Mouse (Mus musculus) forebrain, embryonic 10.5 days (tissue): ENCODE measurements around the gene Fam45a. TPM values are rescaled to one million over a fixed set of nuclear protein-coding genes. Genes with fewer than 3 reads are reported as not detected.
A peak's percentile ranks its signal among the peaks of the same experiment; 100 is the strongest.
"Not testable (repeated sequence)": the region's sequence is repeated elsewhere in the genome, so short reads cannot be mapped to it uniquely, and the experiment has no call there.

ENCODE experiments used
- DNase-seq: peaks from one replicate; pipeline ENCODE4 v3.0.0-alpha.2; 2017; ENCODE audit warnings: low spot score; ENCODE audit errors: extremely low spot score
- H3K27ac ChIP-seq: fragments of 300-500 bp; sonication (generic); 2 replicates; pipeline ENCODE4 v1.5.1; 2016; ENCODE audit warnings: mild to moderate bottlenecking
- H3K27me3 ChIP-seq: fragments of 300-500 bp; sonication (generic); 2 replicates; pipeline ENCODE4 v1.6.1; 2016; ENCODE audit warnings: mild to moderate bottlenecking; ENCODE audit not compliant: poor library complexity, severe bottlenecking
- H3K36me3 ChIP-seq: fragments of 300-500 bp; sonication (generic); replicated peaks from 2 replicates; pipeline ENCODE4 v1.6.1; 2016; ENCODE audit warnings: mild to moderate bottlenecking, moderate library complexity
- H3K4me1 ChIP-seq: fragments of 300-500 bp; sonication (generic); 2 replicates; pipeline ENCODE4 v1.6.1; 2016
- H3K4me3 ChIP-seq: fragments of 300-500 bp; sonication (generic); 2 replicates; pipeline ENCODE4 v1.5.1; 2016; ENCODE audit warnings: mild to moderate bottlenecking, moderate library complexity
- H3K9me3 ChIP-seq: fragments of 300-500 bp; sonication (generic); 2 replicates; pipeline ENCODE4 v1.6.1; 2016; ENCODE audit warnings: mild to moderate bottlenecking, moderate library complexity
- whole genome bisulfite sequencing: fragments of 180-500 bp; shearing (Covaris S2); methylation state at CpG from one replicate; pipeline ENCODE4 v1.1.7; 2016; 5-methylcytosine and 5-hydroxymethylcytosine counted together
- polyA plus RNA-seq: library from polyadenylated mRNA; unstranded; fragments of >200 nt; fragmentation: Nextera tagmentation; extraction: Ambion mirVana; gene quantifications from 2 replicates; pipeline ENCODE4 v1.2.1, GENCODE M21; 2016

Fam45a gene
- polyA plus RNA-seq, 1 experiment from 2014 or later = 26.2 TPM

DNA sequence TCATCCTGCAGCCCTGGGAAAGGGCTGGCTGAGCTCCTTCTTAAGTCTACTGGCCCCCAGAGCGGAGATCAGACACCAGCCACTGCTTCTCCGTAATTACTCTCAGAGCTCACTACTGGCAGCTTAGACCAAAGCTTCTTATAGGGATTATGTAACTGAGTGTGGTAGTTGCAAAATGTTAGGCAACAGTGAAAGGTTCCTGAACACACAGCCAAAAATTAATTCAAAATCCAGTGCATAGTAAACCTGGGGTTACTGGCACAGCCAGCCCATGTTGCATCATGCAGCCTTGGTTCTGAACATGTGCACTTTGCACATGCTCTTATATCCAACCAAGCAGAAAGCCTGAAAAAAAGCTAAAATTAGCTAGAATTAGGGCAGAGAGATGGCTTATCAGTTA, 16.1 kb upstream of the Fam45a start:
- Histone ChIP-seq H3K27me3 (no peaks in the 10 kb centered on the region), H3K4me1 (peaks cover 6% of the 10 kb centered on the region), H3K4me3 (no peak overlapping the region), H3K36me3 (no peaks in the 10 kb centered on the region), H3K27ac (no peak overlapping the region), H3K9me3 (no peaks in the 10 kb centered on the region)
- 72% methylated on average over 2 of the region's 2 CpGs for WGBS
- no peak for DNase-seq

DNA sequence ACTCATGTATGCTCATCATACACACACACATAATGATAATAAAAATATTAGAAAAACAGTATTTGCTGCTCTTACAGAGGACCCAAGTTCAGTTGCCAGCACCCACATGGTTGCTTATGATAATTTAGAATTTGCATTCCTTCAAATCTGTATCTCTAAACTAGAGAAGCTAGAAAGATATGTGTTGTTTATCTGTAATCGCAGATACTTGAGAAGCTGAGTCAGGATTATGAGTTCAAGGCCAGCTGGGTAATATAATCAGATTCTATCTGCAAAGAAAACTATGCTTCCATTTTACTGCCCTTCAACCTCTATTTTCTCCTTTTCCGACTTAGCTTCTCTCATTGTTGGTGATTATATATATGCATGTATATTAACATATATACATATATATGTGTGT, 14.0 kb upstream of the Fam45a start:
- 90% methylated on average over 2 of the region's 2 CpGs for WGBS
- DNase-seq = no peak
- Histone ChIP-seq H3K4me1 (no peaks in the 10 kb centered on the region), H3K4me3 (no peak overlapping the region), H3K9me3 (no peaks in the 10 kb centered on the region), H3K27me3 (no peaks in the 10 kb centered on the region), H3K36me3 (no peaks in the 10 kb centered on the region), H3K27ac (no peak overlapping the region)

DNA sequence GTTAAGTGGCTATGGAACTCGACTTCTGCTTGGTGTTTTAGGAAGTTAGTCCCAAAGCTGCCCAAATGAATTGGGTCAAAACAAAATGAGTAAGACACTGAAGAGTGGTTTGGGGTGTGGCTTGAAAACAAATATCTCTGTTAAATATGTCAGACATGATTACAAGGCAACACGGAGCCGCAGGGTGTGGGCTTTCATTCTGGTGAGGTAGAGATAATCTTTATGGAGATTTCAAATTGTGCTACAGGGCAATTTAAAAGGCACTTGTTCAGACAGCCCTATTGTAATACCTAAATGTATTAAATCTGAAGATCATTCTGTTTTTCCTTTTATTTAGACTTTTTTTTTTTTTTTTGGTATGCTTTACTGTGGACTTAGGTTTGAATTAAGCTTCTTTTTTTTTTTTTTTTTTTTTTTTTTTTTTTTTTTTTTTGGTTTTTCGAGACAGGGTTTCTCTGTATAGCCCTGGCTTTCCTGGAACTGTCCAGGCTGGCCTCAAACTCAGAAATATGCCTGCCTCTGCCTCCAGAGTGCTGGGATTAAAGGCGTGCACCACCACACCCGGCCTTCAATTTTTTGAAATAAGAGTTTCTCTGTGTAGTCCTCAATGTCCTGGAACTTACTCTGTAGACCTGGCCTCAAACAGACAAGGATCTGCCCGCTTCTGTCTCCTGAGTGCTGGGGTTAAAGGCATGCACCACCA, 11.4 kb upstream of the Fam45a start:
- Histone ChIP-seq H3K4me3 (no peak overlapping the region), H3K27ac (no peak overlapping the region), H3K36me3 (no peaks in the 10 kb centered on the region), H3K27me3 (no peaks in the 10 kb centered on the region), H3K4me1 (no peaks in the 10 kb centered on the region), H3K9me3 (no peaks in the 10 kb centered on the region)
- WGBS = 83% methylated on average over 7 of the region's 7 CpGs
- DNase-seq = no peak

DNA sequence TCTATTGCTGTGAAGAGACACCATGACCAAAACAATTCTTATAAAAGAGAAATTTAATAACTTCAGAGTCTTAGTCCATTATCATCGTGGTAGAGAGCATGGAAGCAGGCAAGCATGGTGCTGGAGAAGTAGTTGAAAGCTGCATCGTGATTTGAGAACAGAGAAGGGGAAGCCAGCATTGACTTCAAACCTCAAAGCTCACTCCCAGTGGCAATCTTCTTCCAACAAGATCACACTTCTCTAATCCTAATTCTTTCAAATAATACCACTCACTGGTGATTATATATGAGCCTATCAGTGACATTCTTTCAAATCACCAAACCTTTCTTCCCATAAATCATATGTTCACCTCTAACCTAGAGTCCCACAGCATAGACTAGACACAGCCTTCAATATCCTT, 6.5 kb upstream of the Fam45a start:
- no peak overlapping the region for H3K27ac ChIP-seq
- DNase-seq = no peak
- no peaks in the 10 kb centered on the region for H3K36me3 ChIP-seq
- H3K4me3 ChIP-seq = no peak overlapping the region
- no peaks in the 10 kb centered on the region for H3K4me1 ChIP-seq
- 73% methylated on average over 2 of the region's 2 CpGs for WGBS
- H3K27me3 ChIP-seq = no peaks in the 10 kb centered on the region
- H3K9me3 ChIP-seq = no peaks in the 10 kb centered on the region

DNA sequence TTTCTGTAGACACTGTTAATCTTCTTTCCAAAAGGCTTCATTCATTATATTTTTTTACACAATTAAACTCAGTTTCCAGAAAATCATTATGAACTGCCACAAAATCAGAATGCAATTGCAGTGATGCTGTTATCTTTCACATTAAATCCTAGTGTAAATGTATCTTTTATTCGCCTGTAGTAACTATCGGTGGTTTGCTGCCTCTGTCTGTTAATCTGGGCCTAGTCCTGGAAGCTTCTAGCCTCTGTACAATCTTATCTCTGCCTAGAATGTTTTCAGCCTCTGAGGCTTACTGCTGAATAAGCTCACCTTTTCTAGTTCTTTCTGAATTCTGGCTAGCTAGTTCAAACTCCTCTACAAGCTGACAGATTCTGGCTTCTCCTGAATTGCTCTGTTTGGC, 1.5 kb upstream of the Fam45a start:
- Histone ChIP-seq H3K4me3 (no peak overlapping the region), H3K9me3 (no peaks in the 10 kb centered on the region), H3K4me1 (peaks cover 17% of the 10 kb centered on the region), H3K36me3 (peaks cover 5% of the 10 kb centered on the region), H3K27ac (no peak overlapping the region), H3K27me3 (no peaks in the 10 kb centered on the region)
- DNase-seq = no peak
- WGBS = 86% methylated on average over 2 of the region's 2 CpGs

DNA sequence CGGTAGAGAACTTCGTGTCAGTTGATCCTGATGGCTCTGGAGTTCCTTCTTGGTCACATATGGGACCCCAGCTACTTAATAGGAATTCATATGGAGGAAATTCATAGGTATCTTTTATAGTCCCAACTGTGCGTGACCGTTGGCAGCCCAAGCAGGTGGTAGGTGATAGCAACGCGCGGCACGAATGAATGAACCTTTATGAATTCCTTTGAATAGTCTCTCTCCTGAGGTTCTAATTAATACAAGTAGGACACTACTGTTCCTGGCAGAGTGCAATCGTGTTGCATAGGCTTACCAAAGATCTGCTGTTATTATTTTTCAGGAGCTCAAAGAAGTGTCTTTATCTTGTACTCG, 628 bp downstream of the Fam45a start:
- Histone ChIP-seq H3K4me3 (peak overlapping the region; percentile 88), H3K27me3 (no peaks in the 10 kb centered on the region), H3K36me3 (peaks cover 23% of the 10 kb centered on the region), H3K27ac (peak overlapping the region; percentile 92), H3K4me1 (peaks cover 17% of the 10 kb centered on the region), H3K9me3 (no peaks in the 10 kb centered on the region)
- no peak for DNase-seq
- 22% methylated on average over 10 of the region's 10 CpGs for WGBS

DNA sequence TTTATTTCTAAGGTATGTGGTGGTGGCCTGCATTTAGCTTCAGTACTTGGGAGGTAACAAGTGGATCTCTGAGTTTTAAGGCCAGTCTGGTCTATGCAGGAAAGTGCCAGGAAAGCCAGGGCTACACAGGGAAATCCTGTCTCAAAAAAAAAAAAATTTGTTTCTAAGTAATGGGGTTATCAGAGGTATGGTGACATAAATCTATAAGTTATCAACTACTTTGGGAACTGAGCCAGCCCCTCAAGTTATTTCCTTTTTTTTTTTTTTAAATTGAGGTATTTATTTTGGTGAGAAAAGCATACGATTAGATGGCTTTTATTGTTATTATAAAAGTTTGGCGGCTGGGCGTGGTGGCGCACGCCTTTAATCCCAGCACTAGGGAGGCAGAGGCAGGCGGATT, 1.7 kb downstream of the Fam45a start:
- DNase-seq = no peak
- H3K27me3 ChIP-seq = no peaks in the 10 kb centered on the region
- H3K9me3 ChIP-seq = no peaks in the 10 kb centered on the region
- H3K36me3 ChIP-seq = peaks cover 31% of the 10 kb centered on the region
- no peak overlapping the region for H3K27ac ChIP-seq
- peaks cover 17% of the 10 kb centered on the region for H3K4me1 ChIP-seq
- WGBS = 98% methylated on average over 6 of the region's 6 CpGs
- no peak overlapping the region for H3K4me3 ChIP-seq

DNA sequence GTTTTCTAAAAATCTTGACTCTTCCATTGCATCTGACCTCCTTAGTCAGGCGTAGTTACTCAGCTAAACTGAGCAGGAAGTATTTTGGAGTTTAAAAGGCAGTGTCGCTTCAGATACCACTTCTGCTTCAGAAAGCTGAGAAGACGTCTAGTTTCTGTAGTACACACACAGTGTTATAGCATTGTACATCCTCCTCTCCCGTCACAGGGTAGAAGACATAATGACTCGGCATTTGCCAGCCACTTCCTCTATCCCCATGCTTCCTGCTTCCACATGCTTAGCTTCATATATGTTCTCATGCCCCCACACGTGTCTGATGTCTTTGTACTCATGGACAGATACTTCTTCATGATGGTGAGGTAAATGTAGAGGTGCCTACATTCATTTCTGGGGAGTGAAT, 7.3 kb downstream of the Fam45a start:
- H3K27ac ChIP-seq = no peak overlapping the region
- no peak for DNase-seq
- H3K36me3 ChIP-seq = peaks cover 87% of the 10 kb centered on the region
- no peaks in the 10 kb centered on the region for H3K9me3 ChIP-seq
- 93% methylated on average over 6 of the region's 6 CpGs for WGBS
- H3K27me3 ChIP-seq = no peaks in the 10 kb centered on the region
- no peaks in the 10 kb centered on the region for H3K4me1 ChIP-seq
- no peak overlapping the region for H3K4me3 ChIP-seq

DNA sequence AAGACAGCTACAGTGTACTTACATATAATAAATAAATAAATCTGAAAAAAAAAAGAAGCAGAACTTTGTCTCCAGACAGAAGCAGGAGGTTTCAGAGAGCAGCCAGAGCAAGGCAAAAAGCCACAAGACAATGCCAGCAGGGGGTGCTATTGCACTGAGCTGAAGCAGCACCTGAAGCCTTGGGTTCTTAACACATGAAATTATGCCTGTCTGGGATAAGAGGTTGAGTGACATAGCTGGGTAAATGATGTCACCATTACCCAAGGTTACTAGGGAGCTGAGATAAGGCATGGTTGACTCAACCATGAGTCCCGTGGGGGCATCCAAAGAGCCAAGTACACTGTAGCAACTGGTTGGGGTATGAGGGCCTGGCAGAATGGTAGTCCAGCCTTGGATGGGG, 26.4 kb downstream of the Fam45a start:
- Histone ChIP-seq H3K27ac (no peak overlapping the region), H3K9me3 (no peaks in the 10 kb centered on the region), H3K36me3 (peaks cover 85% of the 10 kb centered on the region), H3K27me3 (no peaks in the 10 kb centered on the region), H3K4me1 (no peaks in the 10 kb centered on the region), H3K4me3 (no peak overlapping the region)
- 84% methylated on average over 1 of the region's 1 CpGs for whole genome bisulfite sequencing
- peak; percentile 39 for DNase-seq

DNA sequence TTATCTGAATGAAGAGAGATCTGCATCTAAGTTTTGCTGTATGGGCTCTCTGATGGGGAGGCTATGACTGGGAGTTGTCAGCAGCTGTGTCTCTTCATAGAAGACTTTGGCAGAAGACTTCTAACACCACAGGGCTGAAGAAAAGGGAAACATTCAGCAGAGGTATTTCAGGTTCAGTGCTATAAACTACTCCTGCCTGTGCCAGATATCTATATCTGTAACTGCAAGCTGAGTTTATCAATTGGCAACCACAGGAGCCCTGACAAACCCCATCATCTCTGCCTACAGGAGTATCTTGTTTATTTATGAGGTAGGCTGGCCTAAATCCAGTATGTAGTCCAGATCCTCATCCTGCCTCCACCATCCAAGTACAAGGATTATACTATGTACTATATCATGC, 31.9 kb downstream of the Fam45a start:
- no peaks in the 10 kb centered on the region for H3K9me3 ChIP-seq
- no peak overlapping the region for H3K27ac ChIP-seq
- no peaks in the 10 kb centered on the region for H3K27me3 ChIP-seq
- no peak for DNase-seq
- H3K36me3 ChIP-seq = peaks cover 39% of the 10 kb centered on the region
- H3K4me1 ChIP-seq = no peaks in the 10 kb centered on the region
- H3K4me3 ChIP-seq = no peak overlapping the region

DNA sequence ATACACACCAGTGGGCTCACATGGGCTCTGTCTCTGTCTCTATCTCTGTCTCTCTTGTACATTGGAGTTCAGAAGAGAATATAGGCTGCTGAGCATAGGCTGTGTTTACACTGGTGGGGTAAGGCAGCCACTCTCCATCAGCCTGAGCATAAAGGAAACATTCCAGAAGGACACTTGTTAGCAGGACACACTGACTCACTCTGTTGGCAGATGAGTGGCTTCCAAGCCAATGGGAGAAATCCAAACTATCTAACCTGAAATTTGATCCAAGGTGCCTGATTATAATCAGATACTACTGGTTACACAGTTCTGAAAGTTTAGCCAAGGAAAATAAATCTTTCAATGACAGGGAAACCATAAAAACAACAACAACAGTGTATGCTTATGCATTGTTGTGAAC, 34.3 kb downstream of the Fam45a start:
- Histone ChIP-seq H3K4me1 (no peaks in the 10 kb centered on the region), H3K9me3 (no peaks in the 10 kb centered on the region), H3K27me3 (no peaks in the 10 kb centered on the region), H3K36me3 (peaks cover 28% of the 10 kb centered on the region), H3K27ac (no peak overlapping the region), H3K4me3 (no peak overlapping the region)
- no peak for DNase-seq

DNA sequence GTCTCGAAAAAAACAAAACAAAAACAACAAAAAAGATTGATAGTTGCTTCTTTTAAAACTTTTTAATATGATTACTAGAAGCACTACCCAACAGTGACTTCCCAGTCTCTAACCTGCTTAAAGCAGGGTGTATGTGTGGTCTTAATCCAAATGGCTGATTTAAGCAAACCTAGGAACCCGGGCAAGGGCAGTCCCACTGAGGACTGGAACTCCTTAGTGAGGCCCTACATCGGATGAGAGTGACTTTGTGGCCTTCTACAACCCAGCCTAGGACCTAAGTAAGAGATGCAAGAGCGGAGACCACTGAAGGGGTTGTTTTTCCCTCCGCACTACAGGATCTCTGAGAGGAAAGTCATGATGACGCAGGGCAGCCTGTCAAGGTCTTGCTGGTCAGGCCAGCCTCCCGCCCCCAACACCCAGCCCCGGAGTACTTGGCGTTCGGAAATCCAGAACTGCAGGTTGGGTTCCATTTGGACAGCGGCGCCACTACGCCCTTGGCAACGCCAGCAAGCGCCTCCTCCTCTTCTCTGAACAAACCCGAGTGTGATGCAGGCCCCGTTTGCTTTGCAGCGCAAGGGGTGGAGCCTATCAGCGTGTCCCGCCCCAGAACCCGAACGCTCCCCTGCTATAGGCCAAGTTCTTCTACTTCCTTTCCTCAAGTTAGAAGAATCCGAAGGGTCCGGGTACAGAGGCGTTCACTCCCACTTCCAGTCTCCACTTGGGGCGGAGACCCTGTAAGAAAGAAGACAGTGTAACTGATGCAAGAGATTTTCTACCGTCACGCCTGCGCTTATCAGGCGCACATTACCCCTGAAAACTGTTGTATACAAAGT, 49.7 kb downstream of the Fam45a start, which contains the start of gene Sfxn4:
Gene Sfxn4 (minus strand): TSS at position 612 of the 833 bp plus-strand sequence.
- Histone ChIP-seq H3K4me3 (peak within 1 kb of the TSS; percentile 71), H3K36me3 (peaks cover 30% of the 10 kb centered on the region), H3K9me3 (no peaks in the 10 kb centered on the region), H3K4me1 (peaks cover 18% of the 10 kb centered on the region), H3K27me3 (no peaks in the 10 kb centered on the region), H3K27ac (peak within 1 kb of the TSS; percentile 87)
- peak; percentile 92 for DNase-seq
- 4% methylated on average over 30 of the region's 30 CpGs for WGBS

DNA sequence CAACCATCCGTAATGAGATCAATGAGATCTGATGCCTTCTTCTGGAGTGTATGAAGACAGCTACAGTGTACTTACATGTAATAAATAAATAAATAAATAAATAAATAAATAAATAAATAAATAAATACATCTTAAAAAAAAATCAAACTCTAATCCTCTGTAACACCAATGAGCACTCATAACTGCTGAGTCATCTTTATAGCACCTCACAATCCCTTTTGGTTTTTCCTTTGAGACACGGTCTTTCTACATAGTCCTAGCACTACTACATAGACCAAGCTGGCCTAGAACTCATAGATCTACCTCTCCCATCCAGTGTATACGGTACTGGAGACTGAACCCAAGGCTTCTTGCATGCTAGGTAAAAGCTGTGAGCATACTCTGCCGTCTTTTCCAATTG, 54.8 kb downstream of the Fam45a start:
- WGBS = 95% methylated on average over 4 of the region's 4 CpGs
- not testable (repeated sequence) for DNase-seq, H3K9me3 ChIP-seq, H3K27ac ChIP-seq, H3K4me1 ChIP-seq, H3K27me3 ChIP-seq, H3K4me3 ChIP-seq
- H3K36me3 ChIP-seq = peaks cover 74% of the 10 kb centered on the region
